Mouse (Mus musculus) T-helper 17 cell (primary cell): ENCODE measurements around the gene Brsk1.

Experiments
- in situ Hi-C, 2 experiments: fragments of 300-600 bp; cut with MboI, MseI; formaldehyde crosslinking; loops; 1 replicate in 1 of 2; 2 replicates in 1 of 2; pipeline ENCODE4 v1.15.1; 2025; ENCODE audit warnings: high pct_unique_total_duplicates in 2 of 2

The Brsk1 gene

DNA sequence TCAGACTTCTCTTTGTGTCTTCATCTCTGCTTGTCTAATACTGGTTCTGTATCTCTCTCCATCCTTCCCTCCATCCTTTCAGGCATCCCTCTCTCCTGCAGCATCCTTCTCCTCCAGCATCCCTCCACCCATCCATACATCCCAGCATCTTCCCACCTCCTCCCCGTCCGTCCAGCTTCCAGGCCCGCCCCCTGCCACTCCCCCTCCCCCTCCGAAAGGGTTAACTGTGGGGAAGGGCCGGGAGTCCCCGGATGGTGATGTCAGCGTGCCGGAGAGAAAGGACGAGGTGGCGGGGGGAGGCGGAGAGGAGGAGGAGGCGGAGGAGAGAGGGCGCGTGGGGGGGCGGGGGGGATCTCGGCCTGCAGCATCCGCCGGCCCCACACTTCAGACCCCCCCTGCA, at the start of gene Brsk1:
Gene Brsk1, plus strand, starts transcription at position 218 of the 400 bp plus-strand sequence.
- in situ Hi-C loops, result no loop called here

DNA sequence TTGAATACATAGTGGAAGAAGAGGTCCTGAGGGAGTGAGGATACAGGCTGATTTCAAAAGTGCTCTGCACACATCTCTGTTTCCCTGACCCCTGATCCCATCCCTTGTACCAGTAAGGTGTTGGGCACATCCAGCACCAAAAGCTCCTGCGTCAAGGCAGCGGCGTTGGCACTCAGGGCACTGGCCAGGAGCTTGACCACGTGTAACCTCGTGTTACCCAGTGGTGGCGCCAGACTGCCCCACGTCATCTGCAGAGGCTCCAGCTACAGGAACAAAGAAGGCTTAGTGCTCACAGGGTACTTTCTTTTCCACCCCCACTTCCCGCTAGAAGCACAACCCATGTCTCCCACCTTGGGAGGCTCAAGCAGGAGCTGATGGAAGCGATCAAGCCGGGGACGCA, 49.2 kb upstream of the Brsk1 start:
- in situ Hi-C loops, result no loop called here

DNA sequence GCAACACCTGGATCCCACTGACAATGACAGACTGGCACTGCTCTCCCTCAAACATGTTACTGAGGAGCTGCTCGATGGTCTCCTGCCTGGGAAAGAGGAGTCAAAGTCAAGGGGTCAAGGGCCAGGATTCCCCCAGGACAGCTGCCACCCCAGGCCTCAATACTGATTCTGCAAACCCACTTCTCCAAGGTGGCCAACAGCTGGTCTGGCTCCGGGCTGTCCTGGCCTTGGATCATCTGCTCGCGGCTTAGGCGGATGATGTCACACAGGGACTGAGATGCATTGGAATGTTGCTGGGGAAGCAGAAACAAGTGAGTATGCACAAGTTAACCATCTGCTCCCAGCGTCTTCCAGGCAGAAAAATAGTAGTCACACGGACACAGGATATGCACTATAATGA, 48.4 kb upstream of the Brsk1 start:
- in situ Hi-C loops, result no loop called here

- in situ Hi-C loops, result no loop called here
Measured at GRCm38 (mm10) chr7:4643225-4643624, 47.2 kb upstream of the Brsk1 start.

- in situ Hi-C loops, result no loop called here
Measured at GRCm38 (mm10) chr7:4646806-4647205, 43.6 kb upstream of the Brsk1 start.

DNA sequence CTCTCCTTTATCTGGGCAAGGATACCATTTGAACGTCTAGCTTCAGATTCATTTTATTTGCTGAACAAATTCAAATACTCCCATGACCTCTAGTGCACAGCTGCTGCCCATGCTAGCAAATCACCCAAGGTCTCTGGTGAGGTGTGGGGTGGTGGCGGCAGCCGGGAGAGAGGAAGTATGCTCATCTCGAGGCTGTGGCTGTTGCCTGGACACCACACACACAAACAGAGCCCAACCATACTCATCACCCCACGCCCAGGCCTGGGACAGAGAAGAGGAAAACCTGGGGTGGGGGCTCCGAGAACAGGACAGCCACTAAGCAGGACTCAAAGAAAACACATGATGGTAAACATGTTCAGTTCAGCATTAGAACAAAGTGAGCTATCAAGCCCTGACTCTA, 43.1 kb upstream of the Brsk1 start:
- in situ Hi-C loops, result no loop called here

DNA sequence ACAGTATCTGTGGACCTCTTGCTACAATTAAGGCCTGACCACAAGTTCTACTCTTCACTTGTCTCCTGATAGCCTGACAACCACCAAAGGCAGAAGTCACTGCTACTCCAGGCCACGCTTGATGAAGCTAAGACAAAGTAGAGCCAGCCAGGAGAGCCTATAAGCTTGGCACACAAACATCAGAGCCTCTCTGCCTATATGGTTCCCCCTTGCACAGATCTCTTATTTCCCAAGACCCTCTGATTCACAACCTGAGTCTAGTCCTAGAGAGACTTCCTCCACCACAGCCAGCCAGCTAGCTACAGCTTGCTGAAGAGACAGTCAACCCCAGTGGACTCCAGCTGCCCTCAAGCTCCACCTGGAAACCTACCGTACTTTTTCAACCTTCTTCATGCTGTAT, 42.4 kb upstream of the Brsk1 start:
- in situ Hi-C loops, result no loop called here

DNA sequence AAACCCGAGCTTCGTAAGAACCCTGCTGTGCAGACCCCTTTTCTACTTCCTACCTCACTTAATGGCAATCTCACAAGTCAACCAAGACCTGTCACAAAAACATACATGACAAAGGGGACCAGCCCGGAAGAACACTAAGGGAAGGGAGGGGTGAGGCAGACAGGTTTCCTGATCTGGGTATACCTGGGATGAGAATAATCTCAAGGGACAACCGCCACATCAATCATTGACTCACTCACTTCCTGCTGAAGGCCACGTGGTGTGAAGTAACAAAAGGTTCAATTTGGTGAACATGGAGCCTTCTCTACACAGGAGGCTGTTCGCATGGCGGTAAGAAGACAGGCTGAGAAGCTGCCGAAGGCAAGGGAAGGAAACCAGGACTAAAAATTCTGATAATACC, 38.8 kb upstream of the Brsk1 start:
- in situ Hi-C loops, result loop anchor here in 1 of 2 experiments (5.0 kb wide), 1 partner anchor 141 kb away; the partner anchor contains the start of gene Rpl28

GRCm38 (mm10) chr7:4652726-4653125, 37.7 kb upstream of the Brsk1 start:
- in situ Hi-C loops, result loop anchor here in 1 of 2 experiments (5.0 kb wide), 1 partner anchor 140 kb away; the partner anchor contains the start of gene Rpl28

GRCm38 (mm10) chr7:4653351-4653750, 37.1 kb upstream of the Brsk1 start:
- in situ Hi-C loops, result loop anchor here in 1 of 2 experiments (5.0 kb wide), 1 partner anchor 139 kb away; the partner anchor contains the start of gene Rpl28

GRCm38 (mm10) chr7:4653780-4654179, 36.6 kb upstream of the Brsk1 start:
- in situ Hi-C loops, result loop anchor here in 1 of 2 experiments (5.0 kb wide), 1 partner anchor 139 kb away; the partner anchor contains the start of gene Rpl28

DNA sequence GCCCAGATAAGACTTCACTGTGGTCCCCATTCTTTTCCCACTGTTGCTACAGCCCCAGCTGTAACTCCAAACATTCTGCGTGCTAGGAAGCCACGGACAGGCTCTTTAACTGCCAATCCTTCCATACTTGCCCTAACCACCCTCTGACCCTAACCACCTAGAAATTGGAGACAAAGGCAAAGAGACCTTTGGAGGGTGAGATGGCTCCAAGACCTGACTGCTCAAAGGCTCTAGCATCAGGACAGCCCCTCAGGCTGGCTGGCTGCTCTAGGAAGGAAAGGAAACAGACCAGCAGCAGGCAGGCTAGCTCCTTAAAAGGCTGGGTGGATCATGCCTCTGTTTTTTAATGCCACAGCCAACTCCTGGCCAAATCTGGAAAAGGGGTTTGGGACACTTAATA, 36.2 kb upstream of the Brsk1 start:
- in situ Hi-C loops, result loop anchor here in 1 of 2 experiments (5.0 kb wide), 1 partner anchor 138 kb away; the partner anchor contains the start of gene Rpl28

GRCm38 (mm10) chr7:4655393-4655792, 35.0 kb upstream of the Brsk1 start:
- in situ Hi-C loops, result loop anchor here in 1 of 2 experiments (5.0 kb wide), 1 partner anchor 407 kb away; the partner anchor contains the start of gene U2af2

- in situ Hi-C loops, result loop anchor here in 1 of 2 experiments (5.0 kb wide), 1 partner anchor 406 kb away; the partner anchor contains the start of gene U2af2
Measured at GRCm38 (mm10) chr7:4655916-4656315, 34.5 kb upstream of the Brsk1 start.

- in situ Hi-C loops, result loop anchor here in 1 of 2 experiments (5.0 kb wide), 1 partner anchor 405 kb away; the partner anchor contains the start of gene U2af2
Measured at GRCm38 (mm10) chr7:4656818-4657217, 33.6 kb upstream of the Brsk1 start.

- in situ Hi-C loops, result loop anchor here in 1 of 2 experiments (5.0 kb wide), 1 partner anchor 405 kb away; the partner anchor contains the start of gene U2af2
Measured at GRCm38 (mm10) chr7:4657521-4658127, 32.8 kb upstream of the Brsk1 start.

DNA sequence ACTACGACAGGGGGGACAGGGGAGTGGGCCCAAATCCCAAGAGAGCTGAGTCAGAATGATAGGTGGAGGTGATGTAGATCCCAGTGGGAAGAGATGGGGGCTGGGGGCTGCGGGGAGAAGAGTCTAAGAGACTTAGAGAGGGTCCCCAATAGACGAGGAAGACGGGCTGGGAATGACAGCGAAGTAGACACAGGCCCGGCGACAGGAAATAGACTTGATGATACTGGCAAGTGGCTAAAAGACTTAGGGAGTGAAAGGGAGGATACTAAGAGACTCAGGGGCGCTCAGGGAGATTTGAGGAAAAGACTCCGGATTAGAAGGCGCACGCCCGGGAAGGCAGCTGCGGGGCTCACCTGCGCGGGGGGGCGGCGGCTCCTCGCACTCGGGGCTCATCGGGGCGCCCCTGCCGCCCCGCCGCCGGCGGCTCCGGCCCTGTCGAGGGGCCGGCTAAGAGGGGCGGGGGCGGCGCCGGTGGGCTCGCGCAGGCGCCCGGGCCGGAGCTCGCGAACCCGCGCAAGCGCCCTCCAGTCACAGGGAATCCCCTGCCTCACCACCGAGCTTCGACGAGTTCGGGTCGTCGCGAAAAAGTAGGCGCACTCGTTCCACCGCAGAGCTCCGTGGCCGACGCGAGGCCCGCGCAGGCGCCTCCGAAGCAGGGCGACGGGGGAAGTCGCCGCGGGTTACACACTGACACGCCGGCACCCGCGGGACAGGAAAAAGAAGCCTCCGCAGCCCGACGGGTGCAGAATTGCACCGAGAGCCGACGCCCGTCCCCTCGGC, 32.1 kb upstream of the Brsk1 start:
- in situ Hi-C loops, result loop anchor here in 1 of 2 experiments (5.0 kb wide), 1 partner anchor 404 kb away; the partner anchor contains the start of gene U2af2

DNA sequence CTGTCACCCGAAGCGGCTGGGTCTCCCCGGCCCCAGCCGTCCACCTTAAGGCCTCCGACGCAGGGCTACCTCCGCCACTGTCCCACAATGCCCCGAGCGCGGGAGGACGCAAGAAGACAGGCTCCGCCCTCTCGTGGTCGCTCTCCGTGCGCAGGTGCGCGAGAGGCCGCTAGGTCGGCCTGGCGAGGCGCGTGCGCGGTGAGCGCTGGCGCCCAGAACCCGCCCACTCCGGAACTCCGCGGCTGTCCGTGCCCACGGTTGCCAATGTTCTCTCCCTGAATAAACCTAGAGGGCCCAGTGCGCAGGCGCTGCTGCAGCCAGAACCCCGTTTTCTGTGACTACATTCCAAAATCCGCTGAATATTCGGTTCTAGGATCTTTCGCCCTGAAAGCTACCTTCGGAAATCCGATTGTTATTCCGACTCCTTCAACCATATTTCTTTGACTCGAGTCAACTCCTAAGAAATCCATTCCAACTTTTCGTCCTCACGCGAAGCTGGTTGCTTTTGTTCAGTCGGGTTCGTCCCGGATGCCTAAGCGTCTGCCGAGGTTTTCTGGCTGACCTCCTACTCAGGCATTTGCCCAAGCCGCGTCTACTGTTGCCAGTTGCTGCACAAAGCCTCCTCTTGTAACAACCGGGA, 31.4 kb upstream of the Brsk1 start, which contains the start of gene Ppp6r1:
Gene Ppp6r1, minus strand, starts transcription at position 108 of the 640 bp plus-strand sequence.
- in situ Hi-C loops, result loop anchor here in 1 of 2 experiments (5.0 kb wide), 1 partner anchor 403 kb away; the partner anchor contains the start of gene U2af2

- in situ Hi-C loops, result loop anchor here (5.0 to 10.0 kb wide), 2 partner anchors 402 to 405 kb away; partner anchors contain the start of gene U2af2 (in 2 of the 2)
Measured at GRCm38 (mm10) chr7:4659911-4660443, 30.4 kb upstream of the Brsk1 start.

GRCm38 (mm10) chr7:4663179-4663578, 27.2 kb upstream of the Brsk1 start:
- in situ Hi-C loops, result loop anchor here in 1 of 2 experiments (10.0 kb wide), 1 partner anchor 402 kb away; the partner anchor contains the start of gene U2af2

GRCm38 (mm10) chr7:4663742-4664141, 26.7 kb upstream of the Brsk1 start:
- in situ Hi-C loops, result loop anchor here in 1 of 2 experiments (10.0 kb wide), 1 partner anchor 401 kb away; the partner anchor contains the start of gene U2af2
